Mouse (Mus musculus): Measurements from ENCODE around the gene Myo15b. TPM values are rescaled to one million over a fixed set of nuclear protein-coding genes. Genes with fewer than 3 reads are reported as not detected.

Myo15b gene
- polyA plus RNA-seq, 1 experiment: 12.1 TPM

DNA sequence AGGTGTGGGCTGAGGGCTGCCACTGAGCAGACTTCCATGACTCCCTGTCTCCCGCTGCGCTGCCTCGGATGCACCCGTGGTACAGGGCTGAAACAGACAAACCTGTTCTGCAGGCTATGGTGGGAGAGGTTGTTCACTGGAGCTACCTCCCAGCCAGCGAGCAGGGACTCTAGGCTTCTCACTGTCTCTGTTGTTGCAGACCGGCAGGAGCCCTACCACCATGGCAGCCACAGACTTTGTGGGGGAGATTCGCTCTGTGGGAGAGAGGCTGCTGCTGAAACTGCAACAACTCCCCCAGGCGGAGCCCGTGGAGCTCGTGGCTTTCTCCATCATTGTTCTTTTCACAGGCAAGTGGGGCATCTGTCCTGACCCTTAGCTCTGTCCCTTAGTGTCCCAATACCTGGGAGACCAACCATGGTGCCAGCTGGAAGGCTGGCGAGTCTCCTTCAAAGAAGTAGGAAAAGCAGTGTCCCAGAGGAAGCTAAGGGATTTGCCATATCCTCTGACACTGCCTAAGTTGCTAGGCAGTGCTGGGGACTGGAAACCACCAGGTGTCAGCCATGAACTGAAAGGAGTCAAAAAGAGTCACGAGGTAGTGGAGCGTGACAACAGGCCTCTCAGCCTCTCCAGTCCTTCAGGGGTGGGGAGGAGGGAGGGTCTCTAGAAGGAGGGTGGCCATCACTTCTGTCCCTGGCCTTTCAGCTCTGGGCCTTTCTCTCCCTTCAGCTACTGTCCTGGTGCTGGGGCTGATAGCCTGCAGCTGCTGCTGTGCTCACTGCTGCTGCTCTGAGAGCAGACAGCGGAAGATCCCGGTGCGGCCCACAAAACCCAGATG, 47.0 kb downstream of the Myo15b start:
- no peak overlapping the region for H3K27ac ChIP-seq (ENCODE audit: control insufficient read depth, insufficient read depth, low read depth, low read length)
- H3K27me3 ChIP-seq (ENCODE audit: control insufficient read depth, insufficient read depth, low read length): no peaks in the 10 kb centered on the region
- H3K4me1 ChIP-seq (ENCODE audit: control insufficient read depth, insufficient read depth, low read length): peaks cover 2% of the 10 kb centered on the region
- TF ChIP-seq CTCF (IDR thresholded peaks at IDR 0.05; ENCODE audit: control insufficient read depth, insufficient read depth, insufficient replicate concordance, low read depth, low read length) (no peak), POLR2A (IDR thresholded peaks at IDR 0.05; ENCODE audit: control insufficient read depth, low read depth, low read length) (no peak)
- no peaks in the 10 kb centered on the region for H3K36me3 ChIP-seq (ENCODE audit: control insufficient read depth, insufficient read depth, low read length)
- no peak overlapping the region for H3K4me3 ChIP-seq (ENCODE audit: control insufficient read depth, low read depth, low read length)

DNA sequence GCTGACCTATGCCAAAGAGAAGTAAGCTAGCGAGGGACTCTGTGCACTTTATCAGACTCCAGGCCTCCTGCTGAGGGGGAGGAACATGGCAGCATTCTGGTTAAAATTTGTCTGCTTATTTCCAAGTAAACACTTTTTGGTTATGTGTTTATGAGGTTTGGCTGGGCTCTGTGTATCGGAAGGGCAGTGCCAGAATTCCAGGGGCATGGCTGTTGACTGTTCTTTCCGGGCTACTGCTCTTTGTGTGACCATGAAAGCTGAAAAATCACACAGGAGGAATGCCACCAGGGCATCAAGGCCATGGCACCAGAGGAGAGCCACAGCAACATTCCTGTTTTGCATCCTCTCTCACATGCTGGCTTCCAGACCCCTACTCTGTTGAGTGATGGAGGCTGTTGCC, 47.9 kb downstream of the Myo15b start:
- Histone ChIP-seq H3K36me3 (ENCODE audit: control insufficient read depth, insufficient read depth, low read length) (no peaks in the 10 kb centered on the region), H3K4me3 (ENCODE audit: control insufficient read depth, low read depth, low read length) (no peak overlapping the region), H3K27me3 (ENCODE audit: control insufficient read depth, insufficient read depth, low read length) (no peaks in the 10 kb centered on the region), H3K27ac (ENCODE audit: control insufficient read depth, insufficient read depth, low read depth, low read length) (no peak overlapping the region), H3K4me1 (ENCODE audit: control insufficient read depth, insufficient read depth, low read length) (peaks cover 2% of the 10 kb centered on the region)
- no peak for TF ChIP-seq POLR2A (IDR thresholded peaks at IDR 0.05; ENCODE audit: control insufficient read depth, low read depth, low read length)
- no peak for TF ChIP-seq CTCF (IDR thresholded peaks at IDR 0.05; ENCODE audit: control insufficient read depth, insufficient read depth, insufficient replicate concordance, low read depth, low read length)

DNA sequence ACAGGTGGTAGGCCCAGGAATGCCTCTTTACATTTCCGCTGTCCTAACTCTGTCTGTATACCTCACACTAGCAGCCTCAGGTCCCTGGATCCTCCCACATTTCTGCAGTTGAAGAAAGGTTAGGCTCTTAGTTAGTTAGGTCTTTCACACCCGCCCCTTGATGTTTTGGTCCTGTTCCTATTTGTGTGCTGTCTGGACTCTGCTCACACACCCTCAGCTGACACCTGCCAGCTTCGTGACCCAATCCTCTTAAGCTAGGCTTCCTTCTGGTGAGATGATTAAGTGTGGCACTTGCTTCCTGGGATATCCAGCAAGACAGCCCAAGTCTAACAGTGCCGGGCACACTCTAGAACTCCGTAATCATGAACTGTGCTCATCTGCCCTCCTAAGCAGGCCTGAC, 48.3 kb downstream of the Myo15b start:
- H3K4me3 ChIP-seq (ENCODE audit: control insufficient read depth, low read depth, low read length): no peak overlapping the region
- no peak for TF ChIP-seq CTCF (IDR thresholded peaks at IDR 0.05; ENCODE audit: control insufficient read depth, insufficient read depth, insufficient replicate concordance, low read depth, low read length)
- H3K27ac ChIP-seq (ENCODE audit: control insufficient read depth, insufficient read depth, low read depth, low read length): no peak overlapping the region
- H3K27me3 ChIP-seq (ENCODE audit: control insufficient read depth, insufficient read depth, low read length): no peaks in the 10 kb centered on the region
- no peaks in the 10 kb centered on the region for H3K36me3 ChIP-seq (ENCODE audit: control insufficient read depth, insufficient read depth, low read length)
- peaks cover 2% of the 10 kb centered on the region for H3K4me1 ChIP-seq (ENCODE audit: control insufficient read depth, insufficient read depth, low read length)

DNA sequence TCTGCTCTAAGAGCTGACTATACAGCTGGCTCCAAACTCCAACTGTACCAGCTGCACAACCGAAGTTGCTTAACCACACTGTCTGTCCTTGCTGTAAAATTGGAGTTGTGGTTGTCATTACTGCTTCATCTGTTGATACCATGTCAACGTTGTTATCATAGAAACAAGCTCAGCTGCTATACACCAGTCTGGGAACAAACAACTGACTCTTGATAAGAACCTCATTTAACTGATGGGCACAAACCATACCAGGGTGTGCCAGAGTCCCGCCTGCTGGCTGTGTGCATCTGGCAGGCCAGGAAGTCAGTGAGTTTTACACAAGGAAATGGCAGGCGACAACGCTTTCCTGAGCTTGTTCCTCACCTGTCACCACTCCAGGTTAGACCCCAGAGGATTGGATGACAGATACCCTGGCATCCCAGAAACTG, 52.9 kb downstream of the Myo15b start:
- H3K4me3 ChIP-seq (ENCODE audit: control insufficient read depth, low read depth, low read length): peak overlapping the region; percentile 89
- no peak overlapping the region for H3K27ac ChIP-seq (ENCODE audit: control insufficient read depth, insufficient read depth, low read depth, low read length)
- H3K27me3 ChIP-seq (ENCODE audit: control insufficient read depth, insufficient read depth, low read length): no peaks in the 10 kb centered on the region
- H3K36me3 ChIP-seq (ENCODE audit: control insufficient read depth, insufficient read depth, low read length): peaks cover 2% of the 10 kb centered on the region
- peaks cover 4% of the 10 kb centered on the region for H3K4me1 ChIP-seq (ENCODE audit: control insufficient read depth, insufficient read depth, low read length)
- TF ChIP-seq POLR2A (IDR thresholded peaks at IDR 0.05; ENCODE audit: control insufficient read depth, low read depth, low read length) (no peak), CTCF (IDR thresholded peaks at IDR 0.05; ENCODE audit: control insufficient read depth, insufficient read depth, insufficient replicate concordance, low read depth, low read length) (no peak)

DNA sequence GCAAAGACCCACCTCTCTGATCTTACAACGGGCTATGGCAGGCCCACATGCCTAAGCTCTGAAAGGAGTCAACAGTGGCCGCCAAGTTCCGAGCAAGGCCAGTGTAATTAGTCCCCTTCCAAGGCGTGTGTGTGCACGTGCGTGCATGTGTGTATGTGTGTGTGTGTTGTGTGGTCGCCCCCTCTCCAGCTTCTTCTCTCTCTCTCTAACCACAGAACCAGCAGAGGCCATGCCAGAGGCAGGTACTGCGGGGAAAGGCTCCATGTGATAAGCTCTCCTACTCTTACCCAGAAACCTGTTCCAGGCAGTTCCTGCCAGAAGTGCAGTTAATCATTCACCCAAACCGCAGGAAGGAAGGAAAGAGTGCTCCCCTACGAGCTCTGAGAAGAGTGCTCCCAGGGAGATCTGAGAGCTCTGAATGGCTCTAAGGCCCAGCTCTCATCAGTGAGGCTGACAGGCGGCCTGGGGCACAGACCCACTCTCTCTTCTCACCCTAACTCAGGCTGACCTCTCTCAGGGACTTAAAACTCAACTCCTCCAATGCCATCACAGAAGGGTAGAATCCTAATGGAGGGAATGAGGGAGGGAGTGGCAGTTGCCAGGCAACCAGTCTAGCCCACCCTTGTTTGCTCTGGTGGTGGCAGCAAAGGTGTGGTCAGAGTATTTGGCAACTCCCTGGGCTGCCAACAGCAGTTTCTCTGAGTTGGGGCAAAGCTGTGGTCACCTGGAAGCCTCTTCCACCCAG, 53.6 kb downstream of the Myo15b start, which contains the start of gene Smim6:
Gene Smim6, plus strand, starts transcription at position 386 of the 745 bp plus-strand sequence.
- TF ChIP-seq POLR2A (IDR thresholded peaks at IDR 0.05; ENCODE audit: control insufficient read depth, low read depth, low read length) (peak; percentile 70), CTCF (IDR thresholded peaks at IDR 0.05; ENCODE audit: control insufficient read depth, insufficient read depth, insufficient replicate concordance, low read depth, low read length) (no peak)

DNA sequence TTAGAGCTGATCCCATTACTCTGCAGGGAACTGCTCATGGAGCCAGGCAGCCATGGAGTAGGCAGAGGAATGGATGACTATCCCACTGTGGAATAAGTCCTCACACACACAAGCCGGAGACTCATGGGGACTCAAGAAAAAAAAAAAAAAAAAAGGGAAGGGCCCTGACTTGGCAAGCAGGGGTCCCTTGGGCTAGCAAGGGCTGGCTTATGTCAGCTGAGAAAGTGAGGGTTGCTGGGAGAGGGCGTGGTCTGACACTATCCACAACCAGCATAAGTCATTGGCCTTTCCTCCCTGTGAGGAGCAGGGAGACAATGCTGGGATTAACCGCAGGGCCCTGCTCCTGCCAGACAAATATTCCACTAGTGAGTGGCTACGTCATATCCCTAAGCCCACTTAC, 58.4 kb downstream of the Myo15b start:
- TF ChIP-seq POLR2A (IDR thresholded peaks at IDR 0.05; ENCODE audit: control insufficient read depth, low read depth, low read length): no peak
- no peak for TF ChIP-seq CTCF (IDR thresholded peaks at IDR 0.05; ENCODE audit: control insufficient read depth, insufficient read depth, insufficient replicate concordance, low read depth, low read length)
- H3K4me1 ChIP-seq (ENCODE audit: control insufficient read depth, insufficient read depth, low read length): peaks cover 4% of the 10 kb centered on the region
- H3K27me3 ChIP-seq (ENCODE audit: control insufficient read depth, insufficient read depth, low read length): no peaks in the 10 kb centered on the region
- no peak overlapping the region for H3K27ac ChIP-seq (ENCODE audit: control insufficient read depth, insufficient read depth, low read depth, low read length)
- H3K36me3 ChIP-seq (ENCODE audit: control insufficient read depth, insufficient read depth, low read length): peaks cover 2% of the 10 kb centered on the region
- no peak overlapping the region for H3K4me3 ChIP-seq (ENCODE audit: control insufficient read depth, low read depth, low read length)

More for the DNA sequence above, 53.6 kb downstream of the Myo15b start, which contains the start of gene Smim6:
- Histone ChIP-seq H3K4me3 (ENCODE audit: control insufficient read depth, low read depth, low read length) (peak within 1 kb of the TSS; percentile 89), H3K27me3 (ENCODE audit: control insufficient read depth, insufficient read depth, low read length) (no peaks in the 10 kb centered on the region), H3K27ac (ENCODE audit: control insufficient read depth, insufficient read depth, low read depth, low read length) (peak within 1 kb of the TSS; percentile 63), H3K4me1 (ENCODE audit: control insufficient read depth, insufficient read depth, low read length) (peaks cover 4% of the 10 kb centered on the region), H3K36me3 (ENCODE audit: control insufficient read depth, insufficient read depth, low read length) (peaks cover 2% of the 10 kb centered on the region)

DNA sequence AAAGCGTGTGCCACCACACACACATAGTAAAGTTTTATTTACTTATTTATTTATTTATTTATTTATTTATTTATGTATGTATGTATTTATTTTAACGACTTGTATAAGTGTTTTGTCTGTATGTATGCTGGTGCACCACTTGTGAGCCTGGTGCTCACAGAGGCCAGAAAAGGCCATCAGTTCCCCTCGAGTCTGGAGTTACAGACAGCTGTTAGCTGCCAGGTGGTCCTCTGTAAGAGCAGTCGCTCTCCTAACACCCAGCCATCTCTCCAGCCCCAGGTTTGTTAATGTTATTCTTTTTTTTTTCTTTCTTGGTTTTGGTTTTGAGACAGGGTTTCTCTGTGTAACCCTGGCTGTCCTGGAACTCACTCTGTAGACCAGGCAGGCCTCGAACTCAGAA, 60.4 kb downstream of the Myo15b start:
- Histone ChIP-seq H3K4me3 (ENCODE audit: control insufficient read depth, low read depth, low read length) (no peak overlapping the region), H3K27ac (ENCODE audit: control insufficient read depth, insufficient read depth, low read depth, low read length) (no peak overlapping the region), H3K36me3 (ENCODE audit: control insufficient read depth, insufficient read depth, low read length) (peaks cover 2% of the 10 kb centered on the region; the same call in 1 of the 2 replicates), H3K4me1 (ENCODE audit: control insufficient read depth, insufficient read depth, low read length) (no peaks in the 10 kb centered on the region), H3K27me3 (ENCODE audit: control insufficient read depth, insufficient read depth, low read length) (no peaks in the 10 kb centered on the region)
- TF ChIP-seq POLR2A (IDR thresholded peaks at IDR 0.05; ENCODE audit: control insufficient read depth, low read depth, low read length) (no peak), CTCF (IDR thresholded peaks at IDR 0.05; ENCODE audit: control insufficient read depth, insufficient read depth, insufficient replicate concordance, low read depth, low read length) (no peak)
